Mouse (Mus musculus): Measurements from ENCODE around the gene H2-T23.
"Not testable (repeated sequence)": the region's sequence is repeated elsewhere in the genome, so short reads cannot be mapped to it uniquely, and the experiment has no call there.

Gene H2-T23

DNA sequence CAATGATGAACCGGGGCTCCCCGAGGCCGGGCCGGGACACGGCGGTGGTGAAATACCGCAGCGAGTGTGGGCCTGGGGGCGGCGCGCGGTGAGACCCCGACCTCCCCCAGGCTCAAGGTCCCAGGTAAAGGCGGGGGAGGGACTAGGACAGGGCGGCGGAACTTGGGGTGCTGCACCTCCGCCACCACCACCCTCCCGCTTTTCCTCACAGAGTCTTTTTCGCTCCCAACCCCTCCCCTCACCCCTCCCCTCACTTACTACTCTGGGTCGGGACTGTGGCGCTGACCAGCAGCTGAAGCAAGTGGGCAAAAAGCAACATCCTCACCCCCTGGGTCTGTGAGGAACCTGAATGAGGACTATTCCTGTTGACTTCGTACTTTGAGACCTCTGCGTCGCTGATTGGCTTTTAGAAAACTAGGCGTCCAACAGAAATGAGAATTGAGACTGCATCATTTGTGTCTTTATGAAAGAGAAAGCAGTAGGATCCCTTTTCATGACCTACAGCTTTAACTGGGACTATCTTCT, at the start of gene H2-T23:
Gene H2-T23 (minus strand): TSS at position 505 of the 525 bp plus-strand sequence.
- DNase-seq (ENCODE audit: low spot score), result peak; percentile 75

DNA sequence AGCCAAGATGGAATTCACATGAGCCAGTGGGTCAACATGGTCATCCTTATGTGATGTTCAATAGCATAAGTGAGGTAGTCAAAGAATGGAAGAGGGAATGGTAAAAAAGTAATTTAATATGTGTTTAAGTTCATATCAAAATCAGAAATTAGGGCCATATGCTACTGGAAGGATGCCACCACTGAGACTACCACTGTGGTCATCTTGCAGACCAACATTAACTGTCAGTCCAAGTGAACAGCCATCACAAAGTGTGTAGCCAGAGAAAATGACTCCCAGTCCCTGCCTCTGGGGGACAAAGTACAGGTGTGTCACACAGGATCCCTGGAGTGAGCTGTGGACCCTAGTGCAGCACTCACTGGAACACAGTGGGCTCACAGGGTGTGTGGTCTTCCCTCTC, 49.2 kb upstream of the H2-T23 start:
- DNase-seq (ENCODE audit: low spot score), result not testable (repeated sequence)

DNA sequence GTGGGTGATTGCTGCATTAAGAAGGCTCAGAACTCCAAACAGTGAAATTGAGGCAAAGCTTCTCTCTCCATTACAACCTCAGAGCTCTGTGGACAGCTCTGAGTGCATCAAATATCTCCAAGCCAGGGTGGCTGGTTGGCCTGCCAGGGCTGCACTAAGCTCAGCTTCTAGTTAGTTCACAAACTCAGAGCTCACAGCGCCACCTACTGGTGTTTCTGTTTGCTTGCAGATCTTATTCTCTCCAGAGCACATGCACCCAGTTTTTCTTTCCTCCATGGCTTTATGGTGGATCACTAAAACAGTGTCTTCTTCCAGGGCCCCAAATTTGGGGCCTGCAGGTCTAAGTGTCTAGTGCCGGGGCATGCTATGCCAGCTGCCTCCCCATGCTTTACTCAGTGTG, 28.2 kb upstream of the H2-T23 start:
- peak; percentile 89 for DNase-seq (ENCODE audit: low spot score)

DNA sequence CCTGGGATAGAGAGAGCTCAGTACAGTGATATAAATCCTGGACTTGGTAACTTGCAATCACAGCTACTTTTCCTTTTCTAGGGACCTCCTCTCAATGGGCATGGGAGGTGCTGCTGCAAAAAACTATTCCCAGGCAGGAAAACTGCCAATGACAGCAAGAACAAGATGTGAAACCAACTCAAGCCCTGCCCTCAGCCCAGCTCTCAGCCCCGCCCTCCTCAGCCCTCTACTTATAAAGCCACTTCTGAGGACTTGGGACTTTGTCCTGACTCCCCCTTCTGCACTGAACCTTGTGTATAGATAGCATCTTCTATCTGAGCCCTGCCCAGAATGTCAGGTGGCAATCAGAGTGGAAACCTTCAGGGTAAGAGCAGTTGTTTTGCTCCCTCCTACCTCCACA, 25.7 kb upstream of the H2-T23 start, which contains the start of gene Gm11127:
Gene Gm11127 (minus strand): TSS at position 10 of the 400 bp plus-strand sequence.
- DNase-seq (ENCODE audit: low spot score), result not testable (repeated sequence)

DNA sequence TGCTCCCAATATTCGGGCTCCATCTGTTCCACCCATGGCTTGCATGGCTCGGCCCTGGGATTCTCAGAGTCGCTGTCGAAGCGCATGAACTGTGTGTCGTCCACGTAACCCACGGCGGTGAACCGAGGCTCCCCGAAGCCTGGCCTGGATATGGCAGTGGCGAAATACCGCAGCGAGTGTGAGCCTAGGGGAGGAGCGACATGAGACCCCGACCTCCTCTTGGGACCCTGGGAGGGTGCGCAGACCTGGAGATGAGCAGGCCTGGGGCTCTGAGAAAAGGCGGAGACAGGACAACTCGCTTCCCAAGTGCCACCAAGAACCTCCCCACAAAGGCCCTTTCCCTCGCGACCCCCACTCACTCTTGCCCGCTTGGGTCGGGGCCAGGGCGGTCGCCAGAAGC, 25.3 kb upstream of the H2-T23 start:
- DNase-seq (ENCODE audit: low spot score), result not testable (repeated sequence)

DNA sequence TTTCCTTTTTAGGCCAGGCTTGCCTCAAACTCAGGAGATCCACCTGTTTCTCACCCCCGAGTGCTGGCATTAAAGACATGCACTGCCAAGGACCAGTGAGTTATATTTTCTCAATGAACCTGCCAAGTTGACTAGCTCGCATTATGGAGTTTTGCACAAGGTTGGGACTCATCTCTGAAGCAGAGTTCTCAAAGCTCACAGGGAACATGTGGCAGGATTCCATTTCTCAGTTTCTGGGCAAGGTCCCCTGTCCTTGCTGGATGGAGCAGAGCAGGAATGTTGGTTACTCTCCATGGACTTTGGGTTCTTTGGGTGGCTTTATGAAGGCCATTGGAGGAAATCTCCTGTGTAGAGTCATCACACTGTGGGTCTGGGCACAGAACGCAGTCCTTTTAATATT, 10.6 kb upstream of the H2-T23 start:
- no peak for DNase-seq (ENCODE audit: low spot score)

DNA sequence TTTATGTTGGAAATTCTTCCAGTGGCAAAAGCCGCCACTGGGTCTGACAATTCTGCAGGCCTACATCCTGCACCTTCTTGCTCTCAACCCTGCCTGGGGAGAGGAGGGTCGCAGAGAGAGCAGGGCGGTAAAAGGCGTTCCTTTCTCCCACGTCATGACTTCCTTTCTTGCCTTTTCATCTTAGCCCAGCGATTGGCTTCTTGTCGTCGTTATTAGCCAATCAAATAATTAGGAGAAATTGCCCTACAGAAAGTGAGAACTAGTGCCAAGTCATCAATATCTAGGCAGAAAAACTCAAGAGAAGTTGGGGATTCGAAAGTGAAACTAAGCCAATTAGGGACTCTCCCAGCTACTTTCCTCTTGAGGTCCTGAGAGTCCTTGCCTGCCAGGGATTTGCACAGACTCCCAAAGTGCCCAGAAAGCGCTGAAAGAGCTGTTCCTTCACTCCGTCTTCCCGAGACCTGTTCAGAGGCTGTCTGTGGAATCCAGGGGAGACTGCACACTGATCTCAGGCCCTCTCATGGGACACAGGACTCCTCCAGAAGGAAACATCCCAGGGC, 10.0 kb upstream of the H2-T23 start, which contains the start of the genes H2-T22 and Gm6034:
Gene H2-T22 (minus strand): TSS at position 138 of the 560 bp plus-strand sequence.
Gene Gm6034 (plus strand): TSS at position 352 of the 560 bp plus-strand sequence.
- DNase-seq (ENCODE audit: low spot score), result peak; percentile 93

DNA sequence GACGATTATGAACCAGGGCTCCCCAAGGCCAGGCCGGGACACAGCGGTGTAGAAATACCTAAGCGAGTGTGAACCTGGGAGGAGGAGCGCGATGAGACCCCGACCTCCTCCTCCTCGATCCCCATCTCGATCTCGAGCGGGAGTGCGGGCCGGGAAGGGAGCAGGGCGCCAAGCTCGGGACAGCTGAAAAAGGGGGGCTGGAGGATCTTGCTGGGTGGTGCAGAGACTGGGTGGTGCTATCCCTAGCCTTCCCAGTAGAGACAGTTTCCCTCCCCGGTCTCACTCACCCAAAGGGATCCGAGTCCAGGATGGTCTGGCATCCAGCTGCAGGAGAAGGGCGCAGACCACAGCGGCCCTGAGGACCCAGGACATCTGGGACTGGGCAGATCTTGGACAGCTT, 9.4 kb upstream of the H2-T23 start:
- DNase-seq (ENCODE audit: low spot score), result not testable (repeated sequence)

DNA sequence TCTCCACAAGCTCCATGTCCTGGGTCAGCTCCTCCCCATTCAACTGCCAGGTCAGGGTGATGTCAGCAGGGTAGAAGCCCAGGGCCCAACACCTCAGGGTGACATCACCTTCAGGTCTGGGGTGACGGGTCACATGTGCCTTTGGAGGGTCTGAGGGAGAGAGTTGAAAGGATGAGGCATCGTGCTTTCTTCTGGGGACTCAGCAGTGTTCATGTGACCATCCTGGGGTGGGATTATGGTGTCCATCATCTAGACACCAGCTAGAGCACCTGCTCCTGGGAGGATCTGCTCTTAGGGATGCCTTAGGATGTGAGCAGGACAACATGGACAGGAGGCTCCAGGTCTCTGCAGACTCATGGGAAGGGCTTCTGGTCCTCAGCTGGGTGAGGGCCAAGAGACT, 7.9 kb upstream of the H2-T23 start:
- not testable (repeated sequence) for DNase-seq (ENCODE audit: low spot score)

DNA sequence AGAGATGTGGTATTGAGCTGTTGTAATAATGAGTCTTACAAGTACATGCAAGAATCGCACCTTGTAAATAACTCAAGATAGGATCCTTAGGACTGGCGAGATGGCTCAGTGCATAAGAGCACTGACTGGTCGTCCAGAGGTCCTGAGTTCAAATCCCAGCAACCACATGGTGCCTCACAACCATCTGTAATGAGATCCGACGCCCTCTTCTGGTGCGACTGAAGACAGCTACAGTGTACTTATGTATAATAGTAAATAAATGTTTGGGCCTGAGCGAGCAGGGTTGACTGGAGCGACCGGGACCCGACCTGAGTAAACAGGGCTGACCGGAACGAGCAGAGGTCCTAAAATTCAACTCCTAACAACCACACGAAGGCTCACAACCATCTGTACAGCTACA, 3.5 kb upstream of the H2-T23 start:
- not testable (repeated sequence) for DNase-seq (ENCODE audit: low spot score)

DNA sequence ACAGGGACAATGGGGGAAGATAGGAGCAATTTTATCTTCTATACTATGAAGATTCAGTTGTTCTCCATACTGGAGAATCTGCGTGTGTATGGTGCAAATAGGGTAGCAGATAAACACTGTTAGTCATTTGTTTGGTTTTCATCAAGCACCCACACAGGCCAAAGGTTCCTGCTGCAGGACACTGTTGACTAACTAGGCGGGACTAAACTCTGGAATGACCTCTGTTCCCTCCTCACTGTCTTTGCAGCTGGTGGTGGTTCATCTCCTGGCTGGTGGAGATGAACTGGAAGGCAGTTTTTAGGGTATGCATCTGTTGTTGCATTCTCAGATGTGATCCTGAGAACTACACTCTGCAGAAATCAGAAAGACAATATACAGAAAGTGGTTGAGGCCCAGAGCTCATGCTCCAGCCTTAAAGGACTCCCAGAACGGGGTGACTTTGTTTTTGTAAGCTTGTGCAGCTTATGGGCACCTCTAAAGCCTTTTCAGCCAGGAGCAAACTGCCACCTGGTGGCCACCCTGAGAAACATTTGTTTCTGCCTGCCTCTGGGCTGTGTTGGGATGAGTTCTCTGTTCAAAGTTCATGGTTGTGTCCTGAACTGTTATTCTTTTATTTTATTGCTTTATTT, 2.5 kb upstream of the H2-T23 start:
- peak; percentile 81 for DNase-seq (ENCODE audit: low spot score)

DNA sequence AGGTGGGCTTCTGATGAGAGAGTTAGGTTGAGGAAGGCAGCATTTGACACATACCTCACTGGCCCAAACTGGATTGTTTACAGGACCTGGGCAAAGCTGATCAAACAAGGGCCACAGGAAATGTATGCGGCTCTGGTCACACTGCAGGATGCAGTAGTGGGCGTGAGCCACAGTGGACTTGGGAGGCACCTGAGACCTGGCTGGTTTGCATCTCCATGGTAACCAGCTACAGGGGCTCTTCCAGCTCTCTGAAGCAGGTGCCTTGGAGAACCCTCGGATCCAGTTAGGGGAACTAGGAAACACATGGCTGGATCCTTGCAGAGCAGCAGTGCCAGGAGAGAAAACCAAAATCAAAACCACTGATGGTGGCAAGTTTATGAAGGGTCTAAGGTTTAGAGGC, 1.9 kb upstream of the H2-T23 start:
- DNase-seq (ENCODE audit: low spot score), result not testable (repeated sequence)

DNA sequence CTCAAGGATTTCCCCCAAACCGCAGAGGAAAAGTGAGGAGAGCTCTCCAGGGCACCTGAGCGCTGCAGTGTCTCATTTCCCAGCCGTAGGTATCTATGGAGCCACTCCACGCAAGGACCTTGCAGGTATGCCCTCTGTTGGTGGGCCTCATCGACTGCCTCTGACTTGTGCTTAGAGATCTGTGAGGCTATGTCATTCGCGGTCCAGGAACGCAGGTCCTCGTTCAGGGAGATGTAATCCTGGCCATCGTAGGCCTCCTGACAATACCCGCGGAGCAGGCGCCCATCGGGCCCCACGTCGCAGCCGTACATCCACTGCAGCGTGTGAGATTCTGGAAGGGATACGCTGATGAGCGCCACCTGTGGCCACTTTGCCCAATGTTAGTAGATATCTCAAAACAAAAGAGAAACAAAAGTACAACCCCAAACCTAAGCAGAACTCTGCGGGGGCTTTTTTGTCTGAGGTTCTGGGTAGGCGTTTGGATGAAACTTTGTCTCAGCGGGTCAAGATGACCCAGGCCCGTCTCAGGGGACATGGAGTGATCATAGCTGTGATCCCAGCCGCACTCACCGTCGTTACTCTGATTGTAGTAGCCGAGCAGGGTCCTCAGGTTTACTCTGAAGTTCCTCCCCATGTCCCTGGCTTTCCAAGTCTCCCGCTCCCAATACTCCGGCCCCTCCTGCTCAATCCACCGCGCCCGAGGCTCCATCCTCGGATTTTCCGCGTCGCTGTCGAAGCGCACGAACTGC, 898 bp downstream of the H2-T23 start:
- DNase-seq (ENCODE audit: low spot score), result peak; percentile 74

DNA sequence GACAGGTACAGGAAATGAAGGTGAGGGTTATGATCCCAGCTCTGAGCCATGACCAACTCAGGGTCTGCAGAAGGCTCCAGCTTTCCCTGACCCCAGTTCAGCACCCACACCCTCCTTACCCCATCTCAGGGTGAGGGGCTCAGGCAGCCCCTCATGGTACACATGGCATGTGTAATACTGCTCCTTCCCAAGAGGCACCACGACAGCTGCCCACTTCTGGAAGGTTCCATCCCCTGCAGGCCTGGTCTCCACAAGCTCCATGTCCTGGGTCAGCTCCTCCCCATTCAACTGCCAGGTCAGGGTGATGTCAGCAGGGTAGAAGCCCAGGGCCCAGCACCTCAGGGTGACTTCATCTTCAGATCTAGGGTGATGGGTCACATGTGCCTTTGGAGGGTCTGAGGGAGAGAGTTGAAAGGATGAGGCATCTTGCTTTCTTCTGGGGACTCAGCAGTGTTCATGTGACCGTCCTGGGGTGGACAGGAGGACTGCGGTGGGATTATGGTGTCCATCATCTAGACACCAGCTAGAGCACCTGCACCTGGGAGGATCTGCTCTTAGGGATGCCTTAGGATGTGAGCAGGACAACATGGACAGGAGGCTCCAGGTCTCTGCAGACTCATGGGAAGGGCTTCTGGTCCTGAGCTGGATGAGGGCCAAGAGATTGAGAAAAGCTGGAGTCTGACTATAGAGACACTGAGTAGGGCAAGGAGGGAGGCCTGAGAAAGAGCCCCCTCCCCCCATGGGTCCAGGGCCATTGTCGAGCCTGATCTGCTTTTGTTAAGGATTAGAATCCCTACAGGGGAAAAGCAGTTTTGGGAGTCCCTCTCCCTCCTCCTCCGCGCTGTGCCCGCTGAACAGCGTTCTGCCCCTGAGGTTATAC, 1.7 kb downstream of the H2-T23 start:
- not testable (repeated sequence) for DNase-seq (ENCODE audit: low spot score)

DNA sequence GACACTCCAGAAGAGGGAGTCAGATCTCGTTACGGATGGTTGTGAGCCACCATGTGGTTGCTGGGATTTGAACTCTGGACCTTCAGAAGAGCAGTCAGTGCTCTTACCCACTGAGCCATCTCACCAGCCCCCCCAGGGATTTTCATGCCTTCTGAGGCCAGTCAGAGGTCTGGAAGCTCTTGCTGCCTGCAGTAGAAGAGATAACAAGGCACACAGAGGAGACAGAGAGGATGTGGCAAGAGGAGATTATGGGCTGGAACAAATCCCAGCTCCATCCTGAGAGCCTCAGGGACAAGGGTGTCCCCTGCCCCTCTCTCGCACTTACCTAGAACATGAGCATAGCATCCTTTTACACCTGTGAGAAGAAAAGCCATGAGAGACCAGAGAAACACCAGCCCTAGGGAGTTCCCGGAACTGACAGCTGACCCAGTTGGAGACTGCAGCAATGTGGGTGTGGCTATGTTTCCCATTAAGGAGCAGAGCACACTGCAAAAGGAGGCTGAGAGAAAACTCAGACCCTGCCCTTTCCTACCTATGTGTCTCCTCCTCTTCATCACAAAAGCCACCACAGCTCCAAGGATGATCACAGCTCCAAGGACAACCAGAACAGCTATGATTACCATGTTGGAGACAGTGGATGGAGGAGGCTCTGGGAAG, 2.5 kb downstream of the H2-T23 start:
- DNase-seq (ENCODE audit: low spot score), result not testable (repeated sequence)

DNA sequence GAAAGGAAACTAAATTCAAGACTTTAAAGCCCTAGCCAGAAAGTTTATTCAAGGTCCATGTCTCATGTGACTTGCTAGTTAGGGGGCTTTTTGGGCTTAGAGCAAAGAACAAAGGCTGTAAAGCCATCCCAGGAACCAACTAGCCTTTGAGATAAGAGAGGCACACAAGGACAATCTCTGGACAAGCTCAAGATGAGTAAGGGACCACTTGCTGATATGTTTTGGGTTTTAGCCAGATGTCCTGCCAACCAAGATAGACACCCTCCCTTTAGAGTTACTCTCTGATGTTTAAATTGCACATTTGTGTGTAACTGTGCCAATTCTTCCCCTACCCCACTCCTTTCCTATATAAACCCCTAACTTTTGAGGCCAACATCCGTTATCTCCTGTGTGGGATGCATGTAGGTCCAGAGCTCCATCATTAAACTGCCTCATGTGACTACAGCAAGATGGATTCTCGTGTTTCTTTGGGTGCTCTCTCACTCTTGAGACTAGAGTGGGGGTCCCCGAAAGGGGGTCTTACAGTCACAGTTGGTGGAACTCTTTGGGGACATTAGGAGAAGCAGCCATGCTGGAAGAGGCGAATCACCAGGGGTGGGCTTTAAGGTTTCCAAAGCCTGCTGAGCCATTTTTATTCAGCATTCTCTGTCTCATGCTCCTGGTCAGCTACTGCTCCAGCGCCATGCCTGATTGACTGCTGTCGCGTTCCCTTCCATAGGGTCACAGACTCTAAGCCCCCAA, 3.6 kb downstream of the H2-T23 start:
- DNase-seq (ENCODE audit: low spot score), result no peak

DNA sequence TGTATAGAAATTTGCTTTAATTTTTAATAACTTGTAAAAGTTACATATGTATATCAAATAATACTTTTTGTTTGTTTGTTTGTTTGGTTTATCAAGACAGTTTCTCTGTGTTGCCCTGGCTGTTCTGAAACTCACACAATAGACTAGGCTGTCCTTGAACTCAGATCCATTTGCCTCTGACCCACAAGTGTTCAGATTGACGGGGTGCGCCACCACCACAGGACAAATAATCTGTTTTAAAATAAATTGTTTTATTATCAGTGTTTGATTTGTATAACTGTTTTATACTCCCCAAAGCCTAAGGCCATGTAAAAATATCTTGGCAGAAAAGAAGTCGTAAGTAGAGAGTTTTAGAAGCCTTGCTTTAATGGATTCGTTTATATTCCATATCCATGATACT, 5.0 kb downstream of the H2-T23 start:
- no peak for DNase-seq (ENCODE audit: low spot score)

DNA sequence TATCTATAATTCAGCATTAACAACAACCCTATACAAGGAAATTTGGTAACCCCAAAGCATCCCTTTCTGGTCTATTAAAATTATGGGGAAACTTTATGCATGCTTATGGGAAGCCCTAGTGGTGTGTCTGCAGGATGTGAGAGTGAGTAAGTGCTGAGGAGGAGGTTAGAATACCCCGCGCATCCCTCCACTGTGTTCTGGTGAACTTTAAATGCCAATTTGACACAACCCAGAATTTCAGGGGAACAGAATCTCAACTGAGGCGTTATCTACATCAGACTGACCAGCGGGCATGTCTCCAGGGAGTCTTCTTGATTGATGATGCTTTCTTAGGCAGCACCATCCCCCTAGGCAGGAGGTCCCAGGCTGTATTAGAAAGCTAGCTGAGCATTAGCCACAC, 6.8 kb downstream of the H2-T23 start:
- no peak for DNase-seq (ENCODE audit: low spot score)

DNA sequence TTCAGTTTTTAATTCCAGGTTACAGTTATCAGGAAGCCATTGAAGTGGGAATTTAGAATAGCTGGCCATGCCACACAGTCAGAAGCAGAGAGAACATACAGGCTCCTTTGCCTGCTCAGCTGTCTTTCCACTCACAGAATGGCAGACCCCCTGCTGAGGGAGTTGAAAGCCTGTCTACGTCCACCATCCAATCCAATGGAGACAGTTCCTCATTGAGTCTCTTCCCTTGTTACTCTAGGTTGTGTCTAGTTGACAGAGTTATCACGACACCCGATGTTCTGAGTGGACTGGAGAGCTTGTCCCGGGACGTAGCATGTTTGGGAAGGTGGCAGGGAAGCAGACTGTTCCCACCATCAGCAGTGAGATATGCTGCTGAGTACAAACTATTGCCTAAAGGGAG, 7.5 kb downstream of the H2-T23 start:
- no peak for DNase-seq (ENCODE audit: low spot score)

Data from T-cell, adult 2 months (primary cell).